Mouse (Mus musculus) C2C12 (cell line): ENCODE measurements around the gene Cops2.

Experiments used
- CEBPB ChIP-seq: IDR thresholded peaks from one replicate; pipeline ENCODE4 v1.6.1; 2011; ENCODE audit warnings: low read depth, mild to moderate bottlenecking, control low read depth, moderate library complexity
- CTCF ChIP-seq: IDR thresholded peaks from one replicate; pipeline ENCODE4 v1.5.1; 2011; ENCODE audit not compliant: control insufficient read depth, insufficient read depth, insufficient read length
- MAX ChIP-seq: IDR thresholded peaks from one replicate; pipeline ENCODE4 v1.6.1; 2011; ENCODE audit warnings: mild to moderate bottlenecking, control low read depth
- MYOD1 ChIP-seq: IDR thresholded peaks from one replicate; pipeline ENCODE4 v1.6.1; 2011; ENCODE audit warnings: low read depth; ENCODE audit not compliant: control insufficient read depth, insufficient read length
- USF1 ChIP-seq: IDR thresholded peaks from one replicate; pipeline ENCODE4 v1.6.1; 2011; ENCODE audit warnings: low read depth, mild to moderate bottlenecking, control low read depth, moderate library complexity

DNA sequence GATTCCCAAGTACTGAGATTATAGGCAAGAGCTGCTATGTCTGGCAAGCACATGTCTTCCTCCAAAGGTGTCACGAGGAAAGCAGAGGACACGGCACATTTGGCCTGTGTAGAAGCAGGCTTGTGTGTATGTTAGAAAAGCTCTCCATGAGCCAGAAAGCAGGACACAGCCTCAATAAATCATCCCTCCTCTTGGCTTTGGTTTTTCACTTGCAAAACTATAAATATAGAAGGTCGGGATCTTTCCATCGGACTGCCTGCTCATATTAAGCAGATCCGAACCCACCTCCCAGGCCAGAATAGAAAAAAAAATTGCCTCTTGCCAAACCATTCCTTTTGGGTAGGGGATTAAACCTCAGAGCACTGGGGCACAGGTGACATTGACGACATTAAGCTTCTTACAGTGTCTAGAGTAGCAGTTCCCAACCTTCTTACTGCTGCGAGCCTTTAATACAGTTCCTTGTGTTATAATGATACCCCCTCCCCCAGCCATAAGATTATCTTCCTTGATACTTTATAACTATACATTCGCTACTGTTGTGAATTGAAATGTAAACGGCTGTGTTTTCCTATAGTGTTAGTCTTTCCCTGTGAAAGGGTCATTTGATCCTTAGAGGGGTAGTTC, 44.9 kb downstream of the Cops2 start:
- TF ChIP-seq CTCF, result no peak
- TF ChIP-seq CEBPB, result no peak
- TF ChIP-seq MAX, result no peak
- TF ChIP-seq USF1, result no peak
- TF ChIP-seq MYOD1, result no peak
